Mouse (Mus musculus) MEL (cell line): ENCODE results near the gene Ncoa3.

Experiments used
- CHD1 ChIP-seq: IDR thresholded peaks from 2 replicates; pipeline ENCODE4 v1.6.1; 2012; ENCODE audit warnings: low read depth, mild to moderate bottlenecking, inconsistent platforms, low read length, improper control_type of control experiment
- CTCF ChIP-seq, 3 experiments: IDR thresholded peaks in 2 of 3; conservative IDR thresholded peaks in 1 of 3; 2 replicates each; pipeline ENCODE4 v1.5.1; 2011 to 2012; ENCODE audit warnings: low read length in 3 of 3, low read depth in 2 of 3, mild to moderate bottlenecking in 2 of 3, improper control_type of control experiment in 1 of 3, inconsistent platforms in 1 of 3, mixed read lengths in 1 of 3, moderate library complexity in 1 of 3; ENCODE audit not compliant: control insufficient read depth in 1 of 3, insufficient read depth in 1 of 3, poor library complexity in 1 of 3, severe bottlenecking in 1 of 3
- E2F4 ChIP-seq: IDR thresholded peaks from 2 replicates; pipeline ENCODE4 v1.6.1; 2011; ENCODE audit warnings: low read depth, low read length, improper control_type of control experiment, borderline replicate concordance
- GABPA ChIP-seq: IDR thresholded peaks from 2 replicates; pipeline ENCODE4 v1.6.1; 2012; ENCODE audit warnings: low read depth, mild to moderate bottlenecking, inconsistent platforms, low read length, improper control_type of control experiment, moderate library complexity
- MAX ChIP-seq: IDR thresholded peaks from 2 replicates; pipeline ENCODE4 v1.6.1; 2011; ENCODE audit warnings: low read length, improper control_type of control experiment
- NELFE ChIP-seq: IDR thresholded peaks from 2 replicates; pipeline ENCODE4 v1.6.1; 2011; ENCODE audit warnings: low read depth, low read length, improper control_type of control experiment
- NRF1 ChIP-seq: IDR thresholded peaks from 2 replicates; pipeline ENCODE4 v1.6.1; 2014; ENCODE audit warnings: low read depth, mild to moderate bottlenecking, inconsistent platforms, low read length, improper control_type of control experiment, moderate library complexity; ENCODE audit not compliant: poor library complexity, insufficient read depth, severe bottlenecking
- POLR2A ChIP-seq, 2 experiments: IDR thresholded peaks; 2 replicates each; pipeline ENCODE4 v1.6.1; 2011 to 2012; ENCODE audit warnings: low read length in 2 of 2, mild to moderate bottlenecking in 2 of 2, control low read depth in 1 of 2, improper control_type of control experiment in 1 of 2, low read depth in 1 of 2, moderate library complexity in 1 of 2; ENCODE audit not compliant: control insufficient read depth in 1 of 2, insufficient read depth in 1 of 2, poor library complexity in 1 of 2
- POLR2AphosphoS5 ChIP-seq: IDR thresholded peaks from 2 replicates; pipeline ENCODE4 v1.6.1; 2012; ENCODE audit warnings: low read depth, borderline replicate concordance, mild to moderate bottlenecking, inconsistent platforms, low read length, moderate library complexity, mixed read lengths
- RAD21 ChIP-seq: IDR thresholded peaks from 2 replicates; pipeline ENCODE4 v1.6.1; 2011; ENCODE audit warnings: mild to moderate bottlenecking, low read depth, low read length, improper control_type of control experiment
- UBTF ChIP-seq: IDR thresholded peaks from 2 replicates; pipeline ENCODE4 v1.6.1; 2012; ENCODE audit warnings: low read depth, mild to moderate bottlenecking, inconsistent platforms, low read length, improper control_type of control experiment, moderate library complexity, borderline replicate concordance; ENCODE audit not compliant: insufficient read depth
- USF1 ChIP-seq: IDR thresholded peaks from 2 replicates; pipeline ENCODE4 v1.6.1; 2014; ENCODE audit warnings: low read depth, mild to moderate bottlenecking, inconsistent platforms, low read length, improper control_type of control experiment, moderate library complexity
- USF2 ChIP-seq, 2 experiments: IDR thresholded peaks; 2 replicates each; pipeline ENCODE4 v1.6.1; 2011 to 2012; ENCODE audit warnings: improper control_type of control experiment in 2 of 2, low read length in 2 of 2, borderline replicate concordance in 1 of 2, inconsistent platforms in 1 of 2, low read depth in 1 of 2, mild to moderate bottlenecking in 1 of 2; ENCODE audit not compliant: insufficient read depth in 1 of 2

GRCm38 (mm10) chr2:166045006-166045405 is 52.6 kb downstream of the Ncoa3 start:
- TF ChIP-seq RAD21 (no peak), CTCF (IDR thresholded peaks at IDR 0.05 in 2 of 3, conservative IDR thresholded peaks at IDR 0.05 in 1 of 3; ENCODE audit: control insufficient read depth in 1 of 3, insufficient read depth in 1 of 3, low read depth in 2 of 3, low read length in 3 of 3, poor library complexity in 1 of 3, severe bottlenecking in 1 of 3) (no peak), POLR2A (IDR thresholded peaks at IDR 0.05; ENCODE audit: control insufficient read depth in 1 of 2, insufficient read depth in 1 of 2, low read depth in 1 of 2, low read length in 2 of 2, poor library complexity in 1 of 2) (no peak), UBTF (no peak), POLR2AphosphoS5 (no peak), NELFE (no peak), GABPA (no peak), MAX (no peak), E2F4 (no peak), USF1 (no peak), CHD1 (no peak), NRF1 (no peak), USF2 (IDR thresholded peaks at IDR 0.05; ENCODE audit: borderline replicate concordance in 1 of 2, insufficient read depth in 1 of 2, low read depth in 1 of 2, low read length in 2 of 2) (no peak)
